Mouse (Mus musculus) retina, postnatal 1 day (tissue): ENCODE measurements around the gene Actr1a.

Source experiments
- DNase-seq: peaks from one replicate; pipeline ENCODE4 v3.0.0-alpha.2; 2012

Actr1a gene

DNA sequence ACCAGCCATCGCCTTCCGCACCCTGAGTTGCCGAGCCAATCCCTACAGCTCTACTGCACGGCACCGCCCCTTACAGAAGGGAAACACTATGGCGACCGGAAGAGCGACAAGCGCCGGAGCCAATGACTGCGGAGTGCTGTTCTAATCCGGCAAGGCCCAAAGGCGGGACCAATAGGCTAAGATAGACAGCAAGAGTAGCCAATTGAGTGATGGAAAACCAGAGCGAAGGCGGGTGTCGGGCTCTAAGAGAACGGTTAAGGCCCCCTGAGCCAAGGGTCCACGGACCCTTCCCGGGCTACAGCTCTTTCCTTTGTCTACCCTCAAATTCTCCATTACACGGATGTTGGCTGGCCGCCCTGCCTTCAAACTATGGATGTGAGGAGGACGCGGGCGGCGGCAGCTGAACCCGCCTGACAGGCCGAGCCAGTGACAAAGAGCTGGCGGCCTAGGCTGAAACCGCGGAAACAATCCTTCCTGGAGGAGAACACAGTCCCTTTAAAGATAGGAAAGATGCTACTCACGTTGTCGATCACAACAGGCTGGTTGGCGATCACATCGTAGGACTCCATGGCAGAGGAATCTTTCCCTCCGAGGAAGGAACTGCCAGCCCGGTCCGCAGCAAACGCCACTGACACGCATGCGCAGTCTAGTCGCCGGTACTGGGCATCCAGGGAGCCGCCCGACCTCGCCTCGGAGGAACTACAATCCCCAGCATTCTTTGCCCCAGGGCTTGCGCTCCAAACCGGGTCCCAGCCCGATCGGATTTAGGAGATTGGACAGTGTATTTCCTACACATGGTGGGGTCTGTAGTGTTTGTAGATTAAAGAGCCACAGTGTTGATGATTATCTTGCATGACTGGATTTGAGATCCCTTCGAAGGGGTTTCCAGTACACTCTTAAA, at the start of gene Actr1a:
Gene Actr1a, minus strand, starts transcription at position 640 of the 901 bp plus-strand sequence.
- DNase-seq, result peak; percentile 100

- peak; percentile 92 for DNase-seq
Observed at GRCm38 (mm10) chr19:46444209-46444608, 48.7 kb upstream of the Actr1a start.

GRCm38 (mm10) chr19:46443509-46443908, 48.0 kb upstream of the Actr1a start:
- DNase-seq, result no peak

- DNase-seq, result peak; percentile 67
Observed at GRCm38 (mm10) chr19:46435492-46435891, 39.9 kb upstream of the Actr1a start.

- peak; percentile 71 for DNase-seq
Observed at GRCm38 (mm10) chr19:46434591-46434990, 39.0 kb upstream of the Actr1a start.

- DNase-seq, result no peak
Observed at GRCm38 (mm10) chr19:46434148-46434547, 38.6 kb upstream of the Actr1a start.

DNA sequence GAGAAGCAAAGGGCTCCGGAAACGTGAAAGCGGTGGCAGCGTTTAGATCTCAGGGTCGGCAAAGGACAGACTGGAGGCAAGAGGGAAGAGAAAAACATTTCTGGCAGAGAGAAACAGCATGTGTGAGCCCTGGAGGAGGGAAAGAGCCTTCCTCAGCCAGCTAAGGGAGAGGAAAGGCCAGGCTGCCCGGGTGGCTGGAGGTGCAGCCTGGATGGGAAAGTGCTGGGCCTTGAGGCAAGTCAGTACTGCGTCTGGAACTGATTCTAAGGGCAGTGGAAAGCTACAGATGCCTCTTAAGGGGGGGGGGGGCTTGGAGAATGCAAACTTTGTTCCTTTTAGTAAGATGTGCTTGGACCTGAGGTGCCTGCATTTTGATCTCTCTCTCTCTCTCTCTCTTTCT, 38.2 kb upstream of the Actr1a start:
- DNase-seq, result no peak

- DNase-seq, result no peak
Observed at GRCm38 (mm10) chr19:46429250-46429649, 33.7 kb upstream of the Actr1a start.

- DNase-seq, result no peak
Observed at GRCm38 (mm10) chr19:46426488-46426887, 30.9 kb upstream of the Actr1a start.

DNA sequence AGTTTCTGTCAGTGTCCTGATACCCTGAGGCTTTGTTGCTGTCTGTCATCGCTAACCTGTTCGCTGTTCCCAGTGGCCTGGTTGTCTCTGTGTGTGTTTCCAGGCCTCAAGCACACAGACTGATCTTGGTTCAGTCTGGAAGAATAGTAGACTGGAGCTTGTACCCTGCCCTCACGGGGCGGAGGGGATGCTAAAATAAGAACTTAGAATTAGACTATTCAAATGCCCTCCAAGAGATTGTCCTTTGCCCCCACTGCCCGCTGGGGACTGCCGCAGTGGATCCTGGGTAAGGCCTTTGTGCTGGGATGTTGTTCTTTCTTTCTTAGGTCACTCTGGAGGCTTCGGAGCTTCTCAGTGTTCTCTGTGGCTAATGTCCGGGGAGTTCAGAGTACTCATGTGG, 29.7 kb upstream of the Actr1a start:
- no peak for DNase-seq

DNA sequence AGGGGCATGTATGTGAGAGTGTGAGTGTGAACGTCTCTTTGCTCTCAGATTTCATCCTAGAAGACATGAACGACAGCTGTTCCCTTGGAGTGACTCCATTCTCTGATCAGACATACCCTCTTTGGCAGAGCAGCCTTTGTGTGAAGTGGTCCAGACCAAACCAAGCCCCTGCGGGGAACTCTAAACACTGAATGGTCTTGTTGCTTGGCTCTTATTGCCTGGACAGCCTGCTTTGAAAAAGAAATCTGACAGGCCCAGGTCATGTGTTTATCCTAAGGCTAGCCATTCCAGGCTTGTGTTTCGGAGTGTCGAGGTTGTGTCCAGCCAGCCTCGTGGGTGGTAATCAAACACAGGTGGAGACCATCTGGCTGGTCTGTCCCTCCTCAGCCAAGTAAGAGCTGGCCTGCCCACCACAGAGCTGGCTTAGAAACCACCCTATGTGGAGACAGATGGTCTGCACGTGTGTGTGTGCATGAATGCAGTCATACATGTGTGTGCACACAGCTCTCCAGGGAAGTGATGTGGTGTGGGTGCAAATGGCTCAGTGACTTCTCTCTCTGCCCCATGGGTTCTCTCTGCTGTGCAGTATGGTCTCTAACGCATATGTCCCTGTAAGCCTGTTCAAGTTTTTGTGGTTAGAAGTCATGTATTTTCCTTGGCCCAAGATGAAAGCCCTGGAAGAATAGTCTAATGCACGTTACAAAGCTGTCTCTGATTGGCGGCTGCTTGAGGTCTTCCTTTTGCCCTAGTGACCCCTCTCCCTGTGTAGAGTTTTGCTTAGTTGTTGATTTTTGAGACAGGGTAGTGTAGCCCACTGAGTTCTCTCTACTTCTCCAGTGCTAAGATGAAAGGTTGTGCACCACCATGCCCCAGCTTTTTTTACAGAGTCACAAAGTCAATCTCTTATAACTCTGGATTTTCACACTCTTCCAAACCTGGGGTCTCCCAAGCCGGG, 27.1 kb upstream of the Actr1a start:
- DNase-seq, result peak; percentile 66

DNA sequence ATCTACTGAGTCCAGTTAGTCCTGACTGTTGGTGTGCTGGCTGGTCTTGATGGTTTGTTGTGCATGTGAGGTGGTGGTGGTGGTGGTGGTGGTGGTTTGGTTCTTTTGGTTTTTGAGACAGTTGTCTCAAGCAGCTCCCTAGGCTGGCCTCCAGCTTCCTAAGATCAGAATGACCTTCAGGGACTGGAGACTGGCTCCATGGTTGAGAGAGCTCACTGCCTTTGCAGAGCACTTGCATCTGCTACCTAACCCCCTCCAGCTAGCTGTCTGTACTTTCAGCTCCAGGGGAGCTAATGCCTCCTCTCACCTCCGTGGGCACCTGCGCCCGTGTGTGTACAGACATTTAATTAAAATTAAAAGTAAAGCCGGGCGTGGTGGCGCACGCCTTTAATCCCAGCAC, 24.9 kb upstream of the Actr1a start:
- no peak for DNase-seq

DNA sequence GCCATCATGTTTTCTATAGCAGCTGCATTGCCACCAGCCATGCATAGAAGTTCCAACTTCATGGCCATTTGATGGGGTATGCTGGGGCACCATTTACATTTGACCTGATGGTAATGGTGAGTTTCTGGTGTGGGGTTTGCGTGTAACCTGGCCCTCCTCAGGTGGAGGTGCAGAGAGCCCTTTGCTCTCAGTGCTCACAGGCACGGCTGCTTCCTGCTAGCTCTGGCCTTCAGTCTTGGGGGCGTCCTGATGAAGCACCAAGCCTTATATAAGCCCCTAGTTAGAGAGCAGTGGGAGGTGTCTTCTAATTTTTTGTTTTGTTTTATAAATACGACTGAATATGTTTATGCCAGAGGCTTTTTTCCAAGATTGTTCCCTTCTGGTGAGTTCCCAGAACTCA, 22.5 kb upstream of the Actr1a start:
- DNase-seq, result no peak

DNA sequence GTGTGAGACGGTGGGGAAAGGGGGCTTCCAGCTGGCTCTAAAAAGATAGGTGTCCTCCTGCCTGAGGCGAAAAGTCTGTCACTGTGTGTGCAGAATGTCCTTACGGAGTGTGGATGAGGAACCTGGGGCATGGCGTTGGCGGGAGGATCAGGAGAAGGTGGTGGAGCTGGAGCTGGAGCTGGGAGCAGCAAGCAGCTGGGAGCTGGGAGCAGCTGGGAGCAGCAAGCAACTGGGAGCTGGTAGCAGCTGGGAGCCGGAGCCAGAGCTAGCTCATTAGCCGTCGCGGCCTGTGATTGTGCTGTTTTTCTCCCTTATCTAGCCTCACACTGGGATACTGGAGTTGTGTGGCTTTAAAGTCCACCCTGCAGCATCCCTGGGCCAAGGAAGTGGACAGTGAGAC, 20.7 kb upstream of the Actr1a start:
- peak; percentile 21 for DNase-seq

GRCm38 (mm10) chr19:46414486-46414885, 18.9 kb upstream of the Actr1a start:
- no peak for DNase-seq

DNA sequence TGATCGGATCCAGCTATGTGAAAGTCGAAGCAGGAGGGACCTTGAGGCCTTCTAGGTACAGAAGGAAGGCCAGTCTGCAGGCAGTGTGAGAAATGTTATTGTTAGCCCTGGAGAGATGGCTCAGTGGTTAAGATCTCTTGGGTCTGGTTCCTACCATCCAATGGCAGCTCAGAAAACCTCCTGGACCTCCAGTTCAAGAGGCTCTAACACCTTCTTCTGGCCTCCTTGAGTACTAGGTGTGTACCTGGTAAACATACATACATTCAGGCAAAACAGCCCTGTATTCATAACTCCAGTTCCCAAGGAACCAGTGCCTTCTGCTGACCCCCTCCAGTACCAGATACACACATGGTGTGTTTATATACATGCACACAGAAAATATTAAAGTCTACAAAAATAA, 18.4 kb upstream of the Actr1a start:
- no peak for DNase-seq

GRCm38 (mm10) chr19:46412056-46412805, 16.7 kb upstream of the Actr1a start:
- DNase-seq, result no peak

- DNase-seq, result no peak
Observed at GRCm38 (mm10) chr19:46409506-46409905, 14.0 kb upstream of the Actr1a start.

- DNase-seq, result no peak
Observed at GRCm38 (mm10) chr19:46406592-46407386, 11.2 kb upstream of the Actr1a start.

DNA sequence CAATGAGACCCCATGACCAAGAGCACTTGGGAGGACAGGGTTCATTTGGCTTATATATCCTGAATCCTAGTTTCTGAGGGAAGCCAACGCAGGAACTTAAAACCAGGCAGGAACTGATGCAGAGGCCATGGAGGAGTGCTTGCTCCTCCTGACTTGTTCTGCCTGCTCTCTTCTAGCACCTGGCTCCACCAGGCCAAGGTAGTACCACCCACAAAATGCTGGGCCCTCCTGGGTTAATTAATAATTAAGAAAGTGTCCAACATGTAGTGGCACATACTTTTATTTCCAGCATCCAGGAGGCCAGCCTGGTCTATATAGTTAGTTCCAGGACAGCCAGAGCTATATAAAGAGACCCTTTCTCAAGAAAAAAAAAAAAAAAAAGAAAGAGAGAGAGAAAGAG, 8.5 kb upstream of the Actr1a start:
- DNase-seq, result no peak

DNA sequence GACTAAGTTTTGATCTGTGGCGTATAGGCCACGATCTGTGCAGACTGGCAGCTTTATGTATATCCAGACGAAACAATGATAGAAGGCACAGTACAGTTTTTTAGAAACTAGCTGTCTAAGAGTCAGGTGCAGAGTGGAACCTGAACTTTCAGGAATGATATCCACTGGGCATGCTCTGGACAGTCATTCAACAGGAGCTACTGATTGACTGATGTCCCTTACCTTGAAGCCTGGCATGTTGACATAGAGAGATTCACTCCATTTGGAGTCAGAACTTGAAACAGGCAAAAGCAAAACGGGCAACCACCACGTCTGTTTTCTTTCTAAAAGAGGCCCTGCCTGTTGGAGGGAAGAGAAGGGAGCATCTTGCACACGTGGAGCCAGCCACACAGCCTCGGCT, 5.0 kb upstream of the Actr1a start:
- DNase-seq, result no peak

DNA sequence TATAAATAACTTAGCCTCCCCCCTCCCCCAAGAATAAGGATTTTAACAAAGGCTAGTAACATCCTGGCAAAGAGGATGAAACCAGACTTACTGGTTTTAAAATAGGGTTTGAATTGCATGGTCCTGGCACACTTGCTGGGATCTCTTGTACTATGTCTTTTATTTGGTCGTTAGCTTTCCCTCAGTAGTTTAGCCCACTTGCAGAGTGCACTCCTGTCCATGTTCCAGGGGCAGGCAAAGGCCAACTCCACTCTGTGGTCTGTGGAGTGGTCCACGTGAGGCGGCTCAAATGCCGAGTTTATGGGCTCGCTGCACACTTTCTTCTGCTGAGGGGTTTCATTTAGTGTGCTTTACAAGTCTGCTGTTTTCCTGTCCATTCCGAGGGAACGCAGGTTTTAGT, 4.3 kb upstream of the Actr1a start:
- no peak for DNase-seq
